9 mouse cellular contexts compared by ENCODE assay signal in genomic region chr6:55453548-55453947, GRCm38 (mm10). TPM values are rescaled to one million over a fixed set of nuclear protein-coding genes. Genes with fewer than 3 reads are reported as not detected.
A peak's percentile ranks its signal among the peaks of the same experiment; 100 is the strongest.
DNase-seq lines count a peak whose midpoint lies in the region; ATAC-seq lines count a peak whose summit lies in the region.
"Had no signal": no experiment of that assay in that cellular context is flagged by ENCODE, and none has a peak within 500 bp of the region (broad histone marks: within the 10 kb centered on the region; RNA-seq: fewer than 3 reads in every experiment).

No protein-coding gene starts in this region.

- H3K27me3 ChIP-seq in embryonic facial prominence, embryonic 12.5 days = peaks cover 49% of the 10 kb centered on the region
- H3K27me3 ChIP-seq in hindbrain, embryonic 15.5 days = no peaks in the 10 kb centered on the region

- H3K4me3 ChIP-seq in embryonic facial prominence, embryonic 12.5 days = no peak overlapping the region
- peak overlapping the region; percentile 73 for H3K4me3 ChIP-seq in hindbrain, embryonic 15.5 days
- H3K4me3 ChIP-seq: myocyte had no signal

- no peak for ATAC-seq in embryonic facial prominence, embryonic 12.5 days (ENCODE audit: insufficient number of reproducible peaks, insufficient read depth, low FRiP score, low TSS enrichment)
- no peak for ATAC-seq in hindbrain, embryonic 15.5 days (ENCODE audit: low FRiP score, low read depth)

- 43% methylated on average over 1 of the region's 1 CpGs for WGBS in embryonic facial prominence, embryonic 12.5 days
- 25% methylated on average over 1 of the region's 1 CpGs for WGBS in hindbrain, embryonic 15.5 days

- H3K27ac ChIP-seq in embryonic facial prominence, embryonic 12.5 days = no peak overlapping the region
- H3K27ac ChIP-seq in hindbrain, embryonic 15.5 days (replicated peaks) = peak overlapping the region; percentile 93

- H3K4me2 ChIP-seq in embryonic facial prominence, embryonic 12.5 days (replicated peaks) = 0 out of 2 replicates have a peak overlapping the region, but pooled peaks have one; percentile 14
- peak overlapping the region; percentile 71 for H3K4me2 ChIP-seq in hindbrain, embryonic 15.5 days

- peak; percentile 49 for DNase-seq in adrenal gland, adult 2 months
- no peak for DNase-seq in adrenal gland, postnatal 4 days (ENCODE audit: low spot score in 2 of 2)
- peak; percentile 73 for DNase-seq in MN1 (ENCODE audit: low spot score)
- DNase-seq in Muller cell, postnatal 12 days (ENCODE audit: inconsistent ontology term) = no peak
- no peak for DNase-seq in thymus, postnatal 25 days
- no peak for DNase-seq in thymus, postnatal 36 days

- no peaks in the 10 kb centered on the region for H3K36me3 ChIP-seq in embryonic facial prominence, embryonic 12.5 days
- no peaks in the 10 kb centered on the region; the same call in 1 of the 2 replicates for H3K36me3 ChIP-seq in hindbrain, embryonic 15.5 days

- H3K4me1 ChIP-seq in embryonic facial prominence, embryonic 12.5 days = peaks cover 11% of the 10 kb centered on the region; the same call in 1 of the 2 replicates
- H3K4me1 ChIP-seq in hindbrain, embryonic 15.5 days (replicated peaks) = peaks cover 64% of the 10 kb centered on the region

- no peaks in the 10 kb centered on the region for H3K9me3 ChIP-seq in embryonic facial prominence, embryonic 12.5 days
- H3K9me3 ChIP-seq in hindbrain, embryonic 15.5 days = no peaks in the 10 kb centered on the region

- no peak overlapping the region for H3K9ac ChIP-seq in embryonic facial prominence, embryonic 12.5 days
- H3K9ac ChIP-seq in hindbrain, embryonic 15.5 days = peak overlapping the region; percentile 96

RNA-seq across cellular contexts. Expression of gene Adcyap1r1, which starts 1.8 kb away (rescaled TPM):
- total RNA-seq in adrenal gland, adult 2 months (2021) = 10 to 100 TPM; 24.4 to 40.6 TPM
- 25.6 and 25.9 TPM in 2 replicates for polyA plus RNA-seq in adrenal gland, adult 2 months (2012; rRNA removed)
- 10 to 100 TPM; 53.2 to 54.9 TPM for total RNA-seq in adrenal gland, postnatal 4 days (2021)
- 4.1 and 4.2 TPM in 2 replicates for polyA plus RNA-seq in embryonic facial prominence, embryonic 12.5 days (2016; fragmentation: Nextera tagmentation; extraction: Ambion mirVana)
- 60.0 and 64.1 TPM in 2 replicates for polyA plus RNA-seq in hindbrain, embryonic 15.5 days (2015; fragmentation: Nextera tagmentation; extraction: Ambion mirVana)
- polyA plus RNA-seq: myocyte had no signal

Comparison
In these comparisons a context has a peak if more than half of its experiments do, and no peak if none do; other contexts are left out.
1. DNase-seq: peak in adrenal gland, adult 2 months (single experiment) and MN1 (single experiment); none in adrenal gland, postnatal 4 days (0 of 2), Muller cell, postnatal 12 days (single experiment), thymus, postnatal 25 days (single experiment) and thymus, postnatal 36 days (0 of 2).